Mouse (Mus musculus) cerebellum, postnatal 4 days (tissue): ENCODE results near the gene Myo1f.

ENCODE experiments used
- DNase-seq, 2 experiments: peaks; one replicate each; pipeline ENCODE4 v3.0.0; 2022; ENCODE audit warnings: low spot score in 2 of 2, mixed read lengths in 1 of 2

The Myo1f gene

DNA sequence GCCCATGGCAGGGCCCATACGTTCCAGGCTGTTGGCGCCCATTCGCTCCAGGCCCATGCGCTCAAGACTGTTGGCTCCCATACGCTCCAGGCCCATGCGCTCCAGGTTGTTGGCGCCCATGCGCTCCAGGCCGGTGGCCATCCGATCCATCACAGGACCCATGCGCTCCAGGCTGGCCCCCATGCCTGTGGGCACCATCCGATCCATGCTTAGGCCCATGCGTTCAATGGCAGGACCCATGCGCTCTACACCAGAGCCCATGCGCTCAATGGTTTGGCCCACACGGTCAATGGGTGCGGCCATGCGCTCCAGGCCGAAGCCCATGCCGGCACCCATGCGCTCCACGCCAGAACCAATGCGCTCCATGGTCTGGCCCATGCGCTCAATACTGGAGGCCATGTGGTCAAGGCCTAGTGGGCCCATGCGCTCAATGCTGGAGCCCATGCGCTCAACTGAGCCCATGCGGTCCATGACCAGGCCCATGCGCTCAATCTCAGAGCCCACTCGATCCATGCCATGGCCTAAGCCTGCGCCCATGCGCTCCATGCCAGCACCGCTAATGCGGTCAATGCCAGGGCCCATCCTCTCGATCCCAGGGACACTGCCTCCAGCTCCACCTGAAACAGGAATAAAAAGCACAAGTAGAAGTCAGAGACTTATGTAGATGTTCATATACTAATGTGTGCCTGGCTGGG lies 94.4 kb downstream of the Myo1f start:
- DNase-seq, result no peak
